Mouse (Mus musculus): Measurements from ENCODE around the gene Lin7c.

- TF ChIP-seq CTCF (IDR thresholded peaks at IDR 0.05; ENCODE audit: low read depth) = no peak
- TF ChIP-seq EP300 (IDR thresholded peaks at IDR 0.05; ENCODE audit: low read depth) = no peak
Observed at GRCm38 (mm10) chr2:109920471-109920870, 29.8 kb downstream of the Lin7c start.
